Mouse (Mus musculus): Measurements from ENCODE around the gene Ccl9. TPM values are rescaled to one million over a fixed set of nuclear protein-coding genes. Genes with fewer than 3 reads are reported as not detected.

Ccl9 gene
- 0.42 TPM for polyA plus RNA-seq (2021)

DNA sequence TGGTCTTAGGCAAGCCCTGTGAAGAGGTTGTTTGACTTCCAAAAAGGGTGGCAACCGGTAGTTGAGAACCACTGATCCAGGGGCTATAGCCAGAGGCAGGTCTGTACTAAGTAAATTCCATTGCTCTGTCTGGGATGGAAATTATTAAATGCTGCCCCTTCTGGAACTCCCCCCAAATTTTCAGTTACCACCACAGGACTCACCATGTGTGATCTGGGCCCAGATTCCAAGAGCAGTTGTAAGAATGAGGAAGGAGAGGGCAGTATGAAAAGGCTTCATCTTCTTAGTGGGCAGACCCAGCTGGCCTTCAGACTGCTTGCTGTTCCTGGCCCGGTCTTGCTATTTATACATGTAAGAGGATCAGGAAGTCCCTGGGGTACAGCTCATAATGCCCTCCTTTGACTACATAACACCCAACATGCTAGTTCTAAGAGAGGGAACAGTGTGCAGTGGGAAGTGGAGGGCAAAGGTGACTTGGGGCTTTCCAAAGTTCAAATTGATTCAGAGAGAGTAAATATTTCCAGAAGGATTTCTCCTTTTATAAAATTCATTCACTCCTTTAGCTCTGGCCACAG, at the start of gene Ccl9:
TSS of gene Ccl9 (minus strand) at position 451 of the 575 bp plus-strand sequence.
- in situ Hi-C loops (cut with MboI; ENCODE audit: low pct_unique_long_range_greater_than_20kb), result no loop called here

DNA sequence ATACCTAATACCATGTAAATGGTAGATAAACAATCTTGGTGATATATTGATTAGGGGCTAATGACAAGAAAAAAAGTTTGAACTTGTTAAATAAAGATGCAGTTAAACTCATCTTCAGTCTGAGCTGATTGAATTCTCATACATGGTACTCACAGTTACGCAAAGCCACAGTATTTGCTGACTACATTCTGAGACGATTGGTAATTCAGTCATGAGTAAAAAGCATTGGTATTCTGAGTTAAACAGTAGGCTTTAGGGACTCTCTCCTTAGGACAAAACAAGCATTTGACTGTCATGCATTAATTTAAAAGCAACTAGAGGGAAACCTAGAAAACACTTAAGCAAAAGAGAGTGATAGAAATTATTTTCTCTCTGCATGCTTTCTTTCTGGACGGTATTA, 45.1 kb upstream of the Ccl9 start:
- ATAC-seq, result no peak
- H3K27me3 ChIP-seq, result no peaks in the 10 kb centered on the region
- ChIA-PET CTCF (interaction anchor here (1.3 kb wide), 1 partner anchor 9 kb away, joined by 3 read pairs; no protein-coding TSS in a partner anchor), POLR2A (interaction anchor here (0.7 kb wide), 1 partner anchor 232 kb away, joined by 4 read pairs; no protein-coding TSS in a partner anchor)
- no peak for DNase-seq (ENCODE audit: low read depth, low spot score)
- TF ChIP-seq CTCF (IDR thresholded peaks at IDR 0.05), result no peak
- in situ Hi-C loops (cut with MboI; ENCODE audit: low pct_unique_long_range_greater_than_20kb), result no loop called here

More for the DNA sequence above, at the start of gene Ccl9:
- ChIA-PET POLR2A (interaction anchor here (0.6 kb wide), 1 partner anchor 75 kb away, joined by 3 read pairs; no protein-coding TSS in a partner anchor), CTCF (interaction anchor here (0.9 kb wide), 1 partner anchor 12 kb away, joined by 3 read pairs; no protein-coding TSS in a partner anchor)
- no peak for DNase-seq (ENCODE audit: low read depth, low spot score)
- H3K27me3 ChIP-seq, result no peaks in the 10 kb centered on the region
- no peak for TF ChIP-seq CTCF (IDR thresholded peaks at IDR 0.05)
- ATAC-seq, result no peak

DNA sequence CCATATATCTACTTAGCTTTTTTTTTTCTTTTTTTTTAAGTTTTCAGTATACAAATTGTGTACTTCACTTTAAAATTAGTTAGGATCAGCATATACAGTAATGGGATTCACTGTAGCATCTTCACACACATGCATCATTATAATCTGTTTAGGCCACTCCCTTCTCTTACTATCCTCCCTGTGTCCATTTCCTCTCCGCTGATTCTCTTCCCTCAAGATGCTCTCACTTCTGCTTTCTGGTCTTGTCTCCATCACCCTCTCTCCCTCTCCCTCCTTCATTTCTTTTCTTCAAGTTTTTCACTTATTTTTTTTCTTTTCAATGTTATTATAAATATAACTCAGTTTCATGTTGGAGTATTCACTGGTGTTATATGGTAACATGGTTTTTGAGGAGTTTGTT, 40.6 kb upstream of the Ccl9 start:
- in situ Hi-C loops (cut with MboI; ENCODE audit: low pct_unique_long_range_greater_than_20kb), result no loop called here
- TF ChIP-seq CTCF (IDR thresholded peaks at IDR 0.05), result no peak
- no peaks in the 10 kb centered on the region for H3K27me3 ChIP-seq
- ATAC-seq (no peak), DNase-seq (ENCODE audit: low read depth, low spot score) (no peak)
- CTCF ChIA-PET, result interaction anchor here (1.0 kb wide), 1 partner anchor 63 kb away, joined by 3 read pairs; no protein-coding TSS in a partner anchor
- POLR2A ChIA-PET, result no interaction called here

DNA sequence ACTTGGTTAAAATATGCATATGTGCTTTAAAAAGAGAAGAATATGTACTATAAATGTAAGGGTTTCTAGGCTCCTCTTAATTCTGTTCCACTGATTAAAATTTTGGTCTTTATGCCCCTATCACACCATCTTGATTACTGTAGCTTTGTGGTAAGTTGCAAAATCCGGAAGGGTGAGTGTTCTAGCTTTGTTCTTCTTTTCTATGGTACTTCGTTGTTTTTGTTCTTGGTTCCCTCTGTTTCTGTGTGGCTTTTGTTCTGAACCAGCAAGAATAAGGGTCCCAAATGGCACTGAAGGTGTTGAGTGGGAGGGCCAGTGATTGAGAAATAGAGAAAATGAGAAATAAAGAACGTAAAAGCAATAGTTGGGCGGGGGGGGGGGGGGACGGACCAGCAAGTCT, 39.8 kb upstream of the Ccl9 start:
- TF ChIP-seq CTCF (IDR thresholded peaks at IDR 0.05), result no peak
- in situ Hi-C loops (cut with MboI; ENCODE audit: low pct_unique_long_range_greater_than_20kb), result no loop called here
- DNase-seq (ENCODE audit: low read depth, low spot score) (no peak), ATAC-seq (no peak)
- CTCF ChIA-PET, result interaction anchor here (1.0 to 2.3 kb wide), 2 partner anchors 13 to 62 kb away, joined by 3 to 5 read pairs; no protein-coding TSS in a partner anchor
- POLR2A ChIA-PET, result no interaction called here
- H3K27me3 ChIP-seq, result no peaks in the 10 kb centered on the region

DNA sequence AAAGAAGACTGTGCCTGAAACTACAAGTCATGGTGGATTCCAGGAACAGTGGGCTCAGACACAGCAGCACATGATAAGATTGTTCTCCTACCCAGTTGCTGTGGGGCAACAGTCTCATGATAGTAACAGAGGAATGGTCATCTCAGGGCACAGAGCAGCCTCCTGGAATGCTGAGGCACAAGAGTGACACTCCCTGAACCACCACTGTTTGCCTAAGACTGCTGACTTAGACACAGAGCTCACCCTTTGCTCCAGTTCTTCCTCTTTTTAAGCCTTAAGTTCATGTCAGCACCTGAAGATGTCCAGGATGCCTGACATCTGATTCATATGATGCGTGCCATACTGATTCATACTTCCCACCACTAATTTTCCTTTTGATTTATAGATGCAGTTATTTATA, 38.1 kb upstream of the Ccl9 start:
- in situ Hi-C loops (cut with MboI; ENCODE audit: low pct_unique_long_range_greater_than_20kb), result no loop called here
- ChIA-PET CTCF (interaction anchor here (1.0 to 2.3 kb wide), 2 partner anchors 15 to 20 kb away, joined by 3 to 5 read pairs; no protein-coding TSS in a partner anchor), POLR2A (no interaction called here)
- no peaks in the 10 kb centered on the region for H3K27me3 ChIP-seq
- TF ChIP-seq CTCF (IDR thresholded peaks at IDR 0.05), result no peak
- DNase-seq (ENCODE audit: low read depth, low spot score) (no peak), ATAC-seq (no peak)

DNA sequence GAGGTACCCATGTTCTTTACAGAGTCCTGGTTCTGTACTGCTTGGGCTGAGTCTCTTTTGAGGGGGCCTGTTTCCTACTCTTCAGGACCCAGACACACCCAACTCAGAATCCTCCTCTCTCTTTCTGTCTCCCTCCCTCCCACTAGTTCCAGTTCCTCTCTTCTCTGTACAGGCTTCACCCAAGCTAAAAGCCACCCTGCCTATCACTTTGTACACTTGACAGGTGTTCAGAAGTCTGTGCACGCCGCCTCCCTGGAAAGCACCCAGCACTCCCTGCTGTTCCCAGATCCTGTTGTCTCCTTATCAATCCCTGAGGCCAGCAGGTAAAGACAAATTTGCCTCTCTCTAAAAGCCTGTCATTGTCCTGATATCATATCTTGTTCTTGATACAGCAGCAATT, 32.5 kb upstream of the Ccl9 start:
- H3K27me3 ChIP-seq, result no peaks in the 10 kb centered on the region
- in situ Hi-C loops (cut with MboI; ENCODE audit: low pct_unique_long_range_greater_than_20kb), result no loop called here
- no peak for TF ChIP-seq CTCF (IDR thresholded peaks at IDR 0.05)
- CTCF ChIA-PET, result no interaction called here
- ATAC-seq (no peak), DNase-seq (ENCODE audit: low read depth, low spot score) (no peak)
- POLR2A ChIA-PET, result no interaction called here

DNA sequence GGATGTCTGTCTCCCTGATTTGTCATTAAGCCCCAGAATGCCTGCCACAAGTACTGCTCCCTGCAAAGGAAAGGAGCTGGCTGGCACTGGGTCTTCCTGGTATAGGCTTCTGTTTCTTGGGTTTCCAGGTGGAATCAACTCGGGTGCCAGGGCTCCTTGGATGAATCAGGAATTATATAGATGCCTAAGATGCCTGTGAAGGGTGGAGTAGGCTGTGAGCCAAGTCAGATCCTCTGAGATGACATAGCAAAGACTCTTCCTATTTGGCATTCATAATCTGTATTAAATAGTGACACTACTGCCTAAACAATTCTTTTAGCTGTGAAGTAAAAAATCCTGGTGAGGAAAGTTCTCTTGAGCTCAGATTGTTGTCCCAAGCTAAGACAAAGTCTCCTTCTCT, 28.0 kb upstream of the Ccl9 start:
- H3K27me3 ChIP-seq, result no peaks in the 10 kb centered on the region
- ChIA-PET CTCF (no interaction called here), POLR2A (no interaction called here)
- in situ Hi-C loops (cut with MboI; ENCODE audit: low pct_unique_long_range_greater_than_20kb), result no loop called here
- ATAC-seq (no peak), DNase-seq (ENCODE audit: low read depth, low spot score) (no peak)
- TF ChIP-seq CTCF (IDR thresholded peaks at IDR 0.05), result no peak

DNA sequence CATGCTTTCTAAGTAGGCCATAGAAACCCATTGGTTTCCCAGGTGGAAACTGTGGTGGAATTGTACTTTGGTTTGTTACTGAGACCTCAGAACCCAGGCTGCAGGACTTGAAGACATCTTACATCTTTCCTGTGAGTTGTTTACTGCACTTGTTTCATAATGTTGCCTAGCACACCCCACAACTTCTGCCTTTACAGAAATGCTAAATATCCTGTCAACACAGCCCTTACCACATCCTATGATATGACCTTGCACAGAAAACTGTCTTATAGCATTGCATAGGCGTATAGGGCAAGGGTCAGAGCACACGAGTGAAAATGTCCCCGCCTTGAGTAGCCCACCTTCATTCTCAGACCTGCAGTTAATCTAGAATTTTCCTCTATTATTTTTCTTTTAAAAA, 27.1 kb upstream of the Ccl9 start:
- no peak for TF ChIP-seq CTCF (IDR thresholded peaks at IDR 0.05)
- CTCF ChIA-PET, result no interaction called here
- POLR2A ChIA-PET, result no interaction called here
- no peak for ATAC-seq
- H3K27me3 ChIP-seq, result no peaks in the 10 kb centered on the region
- in situ Hi-C loops (cut with MboI; ENCODE audit: low pct_unique_long_range_greater_than_20kb), result no loop called here
- DNase-seq (ENCODE audit: low read depth, low spot score), result no peak

DNA sequence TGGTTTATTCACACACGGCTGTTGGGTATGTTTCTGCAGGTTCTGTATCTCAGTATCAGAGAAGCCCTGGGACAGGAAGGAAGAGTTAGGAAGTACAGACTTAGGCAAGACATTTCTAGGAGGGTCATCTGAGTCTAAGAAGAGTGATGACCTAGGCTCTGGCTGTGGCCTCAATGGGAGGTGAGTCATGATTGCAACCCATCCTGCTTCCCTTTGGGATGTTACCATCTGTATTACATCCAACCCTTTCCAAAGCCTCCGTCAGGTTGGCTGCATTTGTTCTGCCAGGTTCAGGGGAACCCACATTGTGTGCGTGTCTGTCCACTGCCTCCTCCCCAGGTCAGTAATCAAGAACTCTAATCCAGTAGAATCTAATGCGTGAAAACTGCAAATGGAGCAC, 26.3 kb upstream of the Ccl9 start:
- no peak for TF ChIP-seq CTCF (IDR thresholded peaks at IDR 0.05)
- ChIA-PET CTCF (no interaction called here), POLR2A (no interaction called here)
- no peaks in the 10 kb centered on the region for H3K27me3 ChIP-seq
- ATAC-seq (no peak), DNase-seq (ENCODE audit: low read depth, low spot score) (no peak)
- in situ Hi-C loops (cut with MboI; ENCODE audit: low pct_unique_long_range_greater_than_20kb), result no loop called here

DNA sequence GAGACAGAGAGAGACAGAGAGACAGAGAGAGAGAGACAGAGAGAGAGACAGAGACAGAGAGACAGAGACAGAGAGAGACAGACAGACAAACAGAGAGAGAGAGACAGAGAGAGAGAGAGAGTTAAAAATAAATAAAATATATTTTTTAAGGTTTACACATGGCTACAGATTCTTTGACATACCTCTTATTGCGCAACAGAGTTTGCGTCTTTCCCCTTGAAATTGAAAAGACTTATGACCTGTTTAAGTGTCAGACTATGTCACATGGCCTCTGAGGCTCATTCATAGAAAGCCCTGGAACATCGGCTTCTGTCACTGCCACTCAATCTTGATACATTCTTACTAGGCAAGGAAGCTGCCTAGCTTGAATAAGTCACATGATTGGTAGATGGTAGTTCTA, 25.0 kb upstream of the Ccl9 start:
- ATAC-seq (no peak), DNase-seq (ENCODE audit: low read depth, low spot score) (no peak)
- no peaks in the 10 kb centered on the region for H3K27me3 ChIP-seq
- no peak for TF ChIP-seq CTCF (IDR thresholded peaks at IDR 0.05)
- ChIA-PET CTCF (no interaction called here), POLR2A (no interaction called here)
- in situ Hi-C loops (cut with MboI; ENCODE audit: low pct_unique_long_range_greater_than_20kb), result no loop called here

DNA sequence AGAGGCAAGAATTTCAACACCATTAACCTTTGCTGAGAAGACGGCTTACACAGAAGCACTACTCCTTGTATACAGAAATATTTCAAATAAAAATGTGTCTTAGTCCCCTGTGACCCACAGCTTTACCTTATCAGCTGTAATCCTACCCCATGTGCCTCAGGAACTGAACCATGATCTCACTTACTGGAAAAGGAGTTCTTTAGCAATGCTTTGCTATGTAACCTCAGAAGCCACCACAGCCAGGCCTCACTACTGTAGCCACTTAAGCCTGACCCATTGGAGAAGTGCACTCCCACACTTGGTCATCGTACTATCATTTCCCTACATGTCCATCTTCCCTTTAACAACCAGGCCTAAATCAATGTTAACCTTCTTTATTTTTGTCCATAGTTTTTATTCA, 22.1 kb upstream of the Ccl9 start:
- ATAC-seq (no peak), DNase-seq (ENCODE audit: low read depth, low spot score) (no peak)
- in situ Hi-C loops (cut with MboI; ENCODE audit: low pct_unique_long_range_greater_than_20kb), result no loop called here
- no peaks in the 10 kb centered on the region for H3K27me3 ChIP-seq
- ChIA-PET CTCF (interaction anchor here (1.4 kb wide), 1 partner anchor 16 kb away, joined by 3 read pairs; no protein-coding TSS in a partner anchor), POLR2A (no interaction called here)
- no peak for TF ChIP-seq CTCF (IDR thresholded peaks at IDR 0.05)

DNA sequence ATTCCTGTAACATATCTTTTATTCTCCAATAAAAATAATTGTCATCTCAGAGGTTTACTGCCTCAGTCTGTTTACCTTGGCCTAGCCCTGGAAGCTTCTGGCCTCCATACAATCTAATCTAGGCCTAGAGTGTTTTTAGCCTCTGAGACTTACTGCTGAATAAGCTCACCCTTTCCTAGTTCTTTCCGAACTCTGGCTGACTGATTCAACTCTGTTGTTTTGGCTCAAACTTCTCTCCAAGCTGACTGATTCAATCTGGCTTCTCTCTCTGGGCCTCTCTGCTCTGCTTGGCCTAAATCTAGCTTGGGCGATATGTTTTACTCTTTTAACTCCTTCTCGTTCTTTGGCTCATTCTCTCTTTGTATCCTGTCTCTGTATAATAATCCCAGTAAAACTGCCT, 20.6 kb upstream of the Ccl9 start:
- POLR2A ChIA-PET, result no interaction called here
- in situ Hi-C loops (cut with MboI; ENCODE audit: low pct_unique_long_range_greater_than_20kb), result no loop called here
- DNase-seq (ENCODE audit: low read depth, low spot score), result no peak
- TF ChIP-seq CTCF (IDR thresholded peaks at IDR 0.05), result no peak
- H3K27me3 ChIP-seq, result no peaks in the 10 kb centered on the region
- CTCF ChIA-PET, result no interaction called here
- no peak for ATAC-seq
